Mouse (Mus musculus) B cell, adult (primary cell): Measurements from ENCODE around the gene Sp9. TPM values are rescaled to one million over a fixed set of nuclear protein-coding genes. Genes with fewer than 3 reads are reported as not detected.

Experiments used
- total RNA-seq: library from RNA; stranded (reverse); gene quantifications from 4 replicates; pipeline ENCODE4 v1.2.4, GENCODE M21; 2023; ENCODE audit not compliant: inconsistent age

Gene Sp9
- not detected in 4 replicates for total RNA-seq

GRCm38 (mm10) chr2:73271459-73272161 is at the start of gene Sp9:
Gene Sp9, plus strand, starts transcription at chr2:73271925.

GRCm38 (mm10) chr2:73312152-73313116 is 40.7 kb downstream of the Sp9 start, which contains the start of the genes Scrn3 and Cir1:
Gene Scrn3, plus strand, starts transcription at chr2:73312601.
Gene Cir1, minus strand, starts transcription at chr2:73312701.

Other genes starting within 250 kb of the Sp9 start
- gene Ola1, start 53.0 kb upstream of the Sp9 start, total RNA-seq, result 31.5 to 38.9 TPM (median 36.3 TPM) in 4 replicates
- 2.7 to 7.0 TPM (median 5.5 TPM) in 4 replicates for gene Scrn3, start 40.7 kb downstream of the Sp9 start, total RNA-seq
- gene Cir1, start 40.8 kb downstream of the Sp9 start, total RNA-seq, result 21.4 to 26.6 TPM (median 24.4 TPM) in 4 replicates
- 15.4 to 19.7 TPM (median 17.1 TPM) in 4 replicates for gene Gpr155, start 114.6 kb downstream of the Sp9 start, total RNA-seq